Mouse (Mus musculus) T-helper 17 cell (primary cell): ENCODE data around the gene Vps25.

Source experiments
- in situ Hi-C, 2 experiments: fragments of 300-600 bp; cut with MboI, MseI; formaldehyde crosslinking; loops; 1 replicate in 1 of 2; 2 replicates in 1 of 2; pipeline ENCODE4 v1.15.1; 2025; ENCODE audit warnings: high pct_unique_total_duplicates in 2 of 2

The Vps25 gene

GRCm38 (mm10) chr11:101245071-101245470, 8.4 kb upstream of the Vps25 start:
- in situ Hi-C loops, result loop anchor here in 1 of 2 experiments (5.0 kb wide), 1 partner anchor 33 kb away; no protein-coding TSS in a partner anchor

- in situ Hi-C loops, result loop anchor here in 1 of 2 experiments (5.0 kb wide), 1 partner anchor 34 kb away; no protein-coding TSS in a partner anchor
These were observed 7.4 kb upstream of the Vps25 start, which contains the start of gene Ramp2 for GRCm38 (mm10) chr11:101245855-101246701. TSS of gene Ramp2 (plus strand) at chr11:101246028.

- in situ Hi-C loops, result loop anchor here in 1 of 2 experiments (5.0 kb wide), 1 partner anchor 34 kb away; no protein-coding TSS in a partner anchor
These were observed 6.8 kb upstream of the Vps25 start for GRCm38 (mm10) chr11:101246702-101247012.

GRCm38 (mm10) chr11:101247521-101248030, 5.9 kb upstream of the Vps25 start:
- in situ Hi-C loops, result loop anchor here in 1 of 2 experiments (5.0 kb wide), 1 partner anchor 35 kb away; no protein-coding TSS in a partner anchor

GRCm38 (mm10) chr11:101248258-101248994, 5.1 kb upstream of the Vps25 start:
- in situ Hi-C loops, result loop anchor here in 1 of 2 experiments (5.0 kb wide), 1 partner anchor 36 kb away; no protein-coding TSS in a partner anchor

DNA sequence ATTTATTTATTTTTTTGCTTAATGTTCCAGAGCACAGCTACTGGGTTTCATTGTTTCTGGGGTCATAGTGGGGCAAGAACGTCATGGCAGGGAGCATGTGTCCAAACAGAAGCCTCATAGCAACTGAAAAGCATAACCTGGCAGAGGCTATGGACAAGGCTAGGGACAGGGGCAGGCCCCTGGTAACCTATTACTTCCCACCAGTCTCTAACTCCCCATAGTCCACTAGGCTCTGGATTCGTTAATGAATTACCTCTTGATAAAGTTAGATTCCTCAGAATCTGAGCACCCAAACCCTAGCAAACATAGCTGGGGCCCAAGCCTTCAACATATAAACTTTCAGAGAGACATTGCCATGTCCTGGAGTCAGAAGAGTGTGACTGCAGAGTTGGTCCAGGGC, 2.5 kb upstream of the Vps25 start:
- in situ Hi-C loops, result no loop called here

GRCm38 (mm10) chr11:101252941-101253340, 566 bp upstream of the Vps25 start:
- in situ Hi-C loops, result no loop called here

GRCm38 (mm10) chr11:101255826-101256775, 2.6 kb downstream of the Vps25 start:
- in situ Hi-C loops, result no loop called here

- in situ Hi-C loops, result no loop called here
These were observed 5.8 kb downstream of the Vps25 start for GRCm38 (mm10) chr11:101259261-101259712.

- in situ Hi-C loops, result no loop called here
These were observed 6.7 kb downstream of the Vps25 start, which contains the start of gene Wnk4 for GRCm38 (mm10) chr11:101259948-101260825. TSS of gene Wnk4 (plus strand) at chr11:101260567.

DNA sequence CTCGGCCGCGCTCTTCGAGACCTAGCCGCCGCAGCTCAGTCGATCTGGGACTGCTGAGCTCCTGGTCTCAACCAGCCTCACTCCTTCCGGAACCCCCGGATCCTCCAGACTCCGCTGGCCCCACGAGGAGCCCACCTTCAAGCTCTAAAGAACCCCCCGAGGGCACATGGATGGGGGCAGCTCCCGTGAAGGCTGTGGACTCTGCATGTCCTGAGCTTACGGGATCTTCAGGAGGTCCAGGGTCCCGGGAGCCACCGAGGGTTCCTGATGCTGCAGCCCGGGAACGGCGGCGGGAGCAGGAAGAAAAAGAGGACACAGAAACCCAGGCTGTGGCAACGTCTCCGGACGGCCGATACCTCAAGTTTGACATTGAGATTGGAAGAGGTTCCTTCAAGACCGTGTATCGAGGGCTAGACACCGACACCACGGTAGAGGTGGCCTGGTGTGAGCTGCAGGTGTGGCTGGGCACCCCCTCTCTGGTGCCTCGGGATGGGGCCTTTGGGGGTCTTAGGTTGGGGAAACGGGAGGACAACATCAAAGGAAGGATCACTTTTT, 7.4 kb downstream of the Vps25 start:
- in situ Hi-C loops, result no loop called here

- in situ Hi-C loops, result no loop called here
These were observed 8.9 kb downstream of the Vps25 start for GRCm38 (mm10) chr11:101262272-101262967.

DNA sequence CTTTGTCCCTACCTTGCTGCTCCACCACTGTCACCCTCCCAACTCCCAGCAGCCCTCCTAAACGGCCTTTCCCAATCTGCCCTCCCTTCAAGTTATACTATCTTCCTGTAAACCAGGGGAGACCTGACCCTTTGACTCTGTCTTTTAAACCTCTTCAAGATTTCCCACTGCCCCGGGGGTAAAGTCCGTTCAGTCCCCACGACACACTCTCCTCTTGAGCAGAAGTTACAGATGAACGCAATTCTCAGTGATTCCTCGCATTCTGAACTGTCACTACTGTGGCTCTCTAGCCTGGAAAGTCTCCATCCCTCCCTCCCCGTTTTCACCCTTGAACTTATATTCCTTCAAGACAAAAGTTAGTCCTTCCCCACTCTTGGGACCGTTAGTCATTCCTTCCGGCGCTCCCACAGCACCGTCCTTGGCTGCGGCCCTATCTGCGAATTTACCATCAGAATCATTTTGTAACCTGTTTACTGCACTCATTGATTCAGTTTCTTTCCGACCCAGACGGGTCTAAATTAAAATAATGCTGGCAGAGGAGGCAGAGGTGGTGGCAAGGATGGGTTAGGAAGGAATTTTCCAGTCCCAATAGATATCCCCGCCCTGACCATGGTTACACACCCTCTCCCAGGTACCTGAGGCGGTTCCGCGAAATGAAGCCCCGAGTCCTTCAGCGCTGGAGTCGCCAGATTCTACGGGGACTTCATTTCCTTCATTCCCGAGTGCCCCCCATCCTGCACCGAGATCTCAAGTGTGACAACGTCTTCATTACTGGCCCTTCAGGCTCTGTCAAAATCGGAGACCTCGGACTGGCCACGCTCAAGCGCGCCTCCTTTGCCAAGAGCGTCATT, 9.9 kb downstream of the Vps25 start:
- in situ Hi-C loops, result no loop called here

DNA sequence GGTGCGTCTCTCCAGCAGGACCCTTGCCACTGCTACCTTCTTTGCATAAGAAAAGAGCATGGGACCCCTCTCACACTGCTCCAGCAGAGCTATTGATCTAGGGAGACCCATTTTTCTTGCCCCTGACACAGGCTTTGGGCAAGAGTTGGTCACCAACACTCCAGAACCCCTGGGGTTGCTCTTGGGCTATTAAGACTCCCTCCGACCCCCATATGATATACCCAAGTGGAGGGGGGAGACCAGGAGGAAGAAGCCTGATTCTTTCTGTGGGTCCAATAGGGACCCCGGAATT, 10.4 kb downstream of the Vps25 start:
- in situ Hi-C loops, result no loop called here

DNA sequence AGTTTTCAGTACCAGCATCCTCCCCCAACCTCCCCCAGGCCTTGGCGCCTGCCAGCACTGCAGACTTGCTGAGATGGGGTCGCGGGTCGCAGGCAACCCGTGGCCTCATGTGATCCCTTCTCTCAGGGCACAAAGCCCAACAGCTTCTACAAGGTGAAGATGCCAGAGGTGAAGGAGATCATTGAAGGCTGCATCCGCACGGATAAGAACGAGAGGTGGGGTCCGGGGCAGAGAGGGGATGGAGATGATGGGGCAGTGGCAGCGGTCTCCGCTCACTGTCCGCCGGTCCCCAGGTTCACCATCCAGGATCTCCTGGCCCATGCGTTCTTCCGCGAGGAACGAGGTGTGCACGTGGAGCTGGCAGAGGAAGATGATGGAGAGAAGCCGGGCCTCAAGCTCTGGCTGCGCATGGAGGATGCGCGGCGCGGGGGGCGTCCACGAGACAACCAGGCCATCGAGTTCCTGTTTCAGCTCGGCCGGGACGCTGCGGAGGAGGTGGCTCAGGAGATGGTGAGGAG, 11.5 kb downstream of the Vps25 start:
- in situ Hi-C loops, result no loop called here

DNA sequence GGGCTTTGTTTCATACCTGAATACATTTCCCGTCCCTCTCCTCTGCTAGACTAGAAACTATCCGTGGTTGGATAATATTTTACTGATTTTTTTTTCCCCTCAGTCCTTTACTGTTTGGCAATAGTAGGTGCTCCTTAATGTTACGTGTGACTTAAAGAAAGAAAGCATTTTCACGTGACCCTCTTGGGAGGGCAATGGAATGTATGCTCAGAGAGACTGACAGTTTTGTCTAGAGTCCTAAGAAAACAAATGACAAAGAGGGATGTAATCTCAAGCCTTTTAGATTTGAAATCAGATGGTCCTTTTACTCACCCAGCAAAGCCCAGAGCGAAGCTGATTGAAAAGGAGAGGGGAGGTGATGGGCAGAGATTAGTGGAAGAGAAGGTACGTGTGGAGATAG, 12.4 kb downstream of the Vps25 start:
- in situ Hi-C loops, result no loop called here

DNA sequence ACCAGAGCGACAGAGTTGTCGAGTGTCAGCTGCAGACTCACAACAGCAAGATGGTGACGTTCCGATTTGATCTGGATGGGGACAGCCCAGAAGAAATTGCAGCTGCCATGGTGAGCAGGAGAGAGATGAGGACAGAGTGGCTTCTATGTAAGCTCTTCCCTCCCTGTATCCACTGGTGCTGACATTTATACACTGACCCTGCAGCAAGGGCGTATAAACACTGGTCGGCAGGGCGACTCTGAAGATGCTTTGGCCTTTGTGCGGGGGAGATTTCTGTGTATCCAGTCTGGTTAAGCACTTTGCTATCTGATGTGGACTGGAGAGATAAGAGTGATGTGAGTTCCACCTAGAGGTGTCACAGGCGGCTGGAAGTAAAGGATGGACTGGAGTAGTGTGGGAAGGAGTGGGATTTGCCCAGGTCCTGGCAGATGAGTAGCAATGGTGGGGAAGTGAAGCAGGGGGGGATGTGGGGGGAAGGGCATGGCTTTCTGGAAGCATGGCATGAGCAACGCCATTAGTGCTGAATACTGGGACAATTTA, 16.1 kb downstream of the Vps25 start:
- in situ Hi-C loops, result no loop called here

- in situ Hi-C loops, result no loop called here
These were observed 18.9 kb downstream of the Vps25 start for GRCm38 (mm10) chr11:101272446-101272845.
